Mouse (Mus musculus) lung, adult 18-20 months (tissue): ENCODE measurements at regions not wholly inside any gene's neighbourhood (a gene's known extent, or its start where the extent isn't known, plus 50 kb on each side); places are given as distances from the start of the nearest gene placed in this dataset.

Source experiments
- DNase-seq, 2 experiments: peaks; one replicate each; pipeline ENCODE4 v3.0.0; 2022; ENCODE audit warnings: mixed read lengths in 2 of 2

GRCm38 (mm10) chr12:71627421-71628339, 203.2 kb upstream of the Daam1 start:
- DNase-seq = no peak

DNA sequence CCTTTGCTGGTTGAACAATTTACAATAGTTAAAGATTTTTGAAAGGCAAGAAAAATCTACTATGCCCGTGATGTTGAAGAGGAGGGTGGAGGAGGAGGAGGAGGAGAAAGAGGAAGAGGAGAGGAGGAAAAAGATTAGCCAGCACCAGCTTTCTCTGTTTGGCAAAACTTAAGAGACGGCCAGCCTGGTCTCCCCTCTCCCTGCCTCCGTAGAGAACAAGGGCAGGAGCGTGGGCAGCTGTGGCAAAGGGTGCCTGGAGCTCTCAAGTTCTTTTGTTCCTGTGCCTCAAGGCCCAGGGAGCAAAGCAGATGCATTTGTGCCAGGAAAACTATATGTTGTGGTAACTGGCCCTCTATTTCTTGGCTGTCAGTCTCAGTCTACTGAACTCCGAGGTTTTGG, 202.5 kb upstream of the Daam1 start:
- no peak for DNase-seq

DNA sequence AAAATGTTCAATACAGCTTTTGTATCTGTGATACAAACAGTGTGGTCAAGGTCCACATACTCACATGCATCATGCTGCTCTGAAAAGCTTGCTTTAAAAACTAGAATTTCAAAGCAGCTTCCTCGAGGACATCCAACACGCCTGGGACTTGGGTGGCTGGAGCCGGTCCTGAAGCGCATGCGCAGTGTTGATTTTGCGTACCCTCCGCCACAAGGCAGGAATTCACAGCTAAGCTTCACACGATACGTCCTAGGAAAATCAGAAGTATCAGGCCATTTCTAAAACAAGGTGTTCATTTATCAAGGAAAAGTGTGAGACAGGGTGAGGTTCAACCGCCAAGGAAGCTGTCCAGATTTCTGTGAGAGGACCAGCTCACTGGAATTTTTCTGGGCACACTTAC, 202.1 kb upstream of the Daam1 start:
- DNase-seq = no peak

- no peak for DNase-seq
Observed at GRCm38 (mm10) chr12:71630386-71630785, 200.5 kb upstream of the Daam1 start.

GRCm38 (mm10) chr12:71636300-71636699, 194.6 kb upstream of the Daam1 start:
- no peak for DNase-seq

- DNase-seq = peak in 1 of 2 experiments; percentile 23
Observed at GRCm38 (mm10) chr12:71637248-71637647, 193.6 kb upstream of the Daam1 start.

- no peak for DNase-seq
Observed at GRCm38 (mm10) chr12:71638246-71638645, 192.6 kb upstream of the Daam1 start.

DNA sequence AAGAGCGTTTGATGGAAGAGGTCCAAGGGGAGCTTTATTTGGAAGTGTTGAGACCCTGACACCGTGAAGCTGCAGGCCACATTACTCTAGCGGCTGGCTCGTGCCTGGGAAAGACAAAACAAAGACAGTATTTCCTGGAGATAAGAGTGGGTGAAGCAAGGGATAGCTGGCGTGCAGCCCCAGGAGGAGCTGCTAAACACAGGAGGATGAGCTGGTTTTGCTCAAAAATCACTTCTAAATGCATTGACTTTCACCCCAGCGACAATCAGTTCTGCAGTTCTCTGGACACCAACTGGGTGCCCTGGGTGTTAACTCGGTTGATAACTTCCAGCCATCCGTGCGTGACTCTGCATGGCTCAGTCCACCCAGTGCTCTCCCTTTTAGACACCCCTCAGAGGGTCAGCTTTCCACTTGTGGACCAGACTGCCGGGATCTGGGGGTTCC, 190.8 kb upstream of the Daam1 start:
- peak; percentile 6 to 26 for DNase-seq

DNA sequence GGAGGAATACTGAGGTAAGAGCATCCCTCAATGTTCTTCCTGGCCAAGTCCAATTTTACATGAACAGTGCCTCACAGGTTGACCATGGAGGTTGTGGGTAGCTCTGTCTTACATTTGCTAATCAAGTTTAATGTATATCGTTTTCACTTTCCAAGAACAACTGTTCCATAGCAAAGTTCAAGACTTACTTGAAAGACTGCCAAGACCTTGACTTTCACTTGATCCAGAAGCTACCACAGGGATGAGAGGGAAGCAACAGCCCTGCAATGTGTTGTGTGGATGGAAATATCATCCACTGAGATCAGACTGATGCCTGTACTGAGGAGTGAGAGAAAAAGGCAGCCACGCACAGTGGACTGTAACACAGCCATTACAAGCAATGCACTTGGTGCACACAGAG, 189.4 kb upstream of the Daam1 start:
- no peak for DNase-seq

- DNase-seq = no peak
Observed at GRCm38 (mm10) chr12:71642797-71643337, 188.0 kb upstream of the Daam1 start.

DNA sequence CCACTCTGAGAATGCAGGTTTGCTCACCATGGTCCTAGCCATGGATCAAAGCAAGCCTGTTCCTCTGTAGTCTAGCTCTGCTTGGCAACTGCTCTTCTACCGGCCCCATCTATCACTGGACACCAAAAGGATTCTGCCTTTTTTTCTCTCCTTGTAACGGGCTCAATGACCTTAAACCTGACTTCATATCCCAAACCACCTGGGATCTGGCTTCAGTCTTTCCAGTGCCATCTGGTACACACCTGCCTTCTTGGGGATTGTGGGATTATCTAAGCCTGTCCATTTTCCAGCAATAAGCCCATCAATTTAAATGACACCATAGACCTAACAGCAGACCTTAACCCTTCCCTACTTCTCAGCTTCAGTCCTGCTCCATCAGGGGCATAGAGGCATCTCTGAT, 179.6 kb upstream of the Daam1 start:
- no peak for DNase-seq

DNA sequence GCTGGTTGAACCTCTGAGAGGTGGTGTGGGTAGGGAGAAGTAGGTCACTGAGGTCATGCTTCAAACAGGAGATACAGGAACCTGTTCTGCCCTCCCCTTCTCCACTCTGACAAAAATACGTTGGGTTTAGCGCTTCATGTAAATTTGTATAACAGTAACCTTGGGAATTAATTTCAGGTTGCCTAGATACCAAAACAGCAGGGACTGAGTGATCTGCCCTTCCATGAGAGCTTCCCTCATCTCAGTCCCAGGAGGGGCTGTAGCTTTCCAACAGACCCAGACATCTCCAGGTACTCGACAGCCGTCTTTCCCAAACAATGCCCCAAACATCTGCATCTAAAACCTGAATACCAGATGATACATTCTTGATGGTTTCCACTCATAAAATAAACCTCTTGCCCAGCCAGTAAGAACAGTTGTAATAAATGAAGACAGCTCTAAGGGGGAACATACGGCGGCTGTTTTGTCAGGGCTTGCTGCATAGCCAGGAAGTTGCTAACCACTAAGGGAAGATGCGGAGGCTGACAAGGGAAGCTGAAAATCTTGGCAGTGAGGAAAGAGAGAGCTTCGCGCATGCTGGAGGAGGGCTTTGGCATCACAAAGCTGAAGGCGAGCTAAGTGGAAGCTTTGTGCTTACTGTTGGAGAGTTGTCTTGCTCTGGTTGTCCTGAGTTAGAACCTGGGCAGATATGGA, 137.4 kb upstream of the Daam1 start:
- DNase-seq = no peak

GRCm38 (mm10) chr12:71701753-71702152, 129.1 kb upstream of the Daam1 start:
- no peak for DNase-seq

- no peak for DNase-seq
Observed at GRCm38 (mm10) chr12:71702181-71702580, 128.7 kb upstream of the Daam1 start.

DNA sequence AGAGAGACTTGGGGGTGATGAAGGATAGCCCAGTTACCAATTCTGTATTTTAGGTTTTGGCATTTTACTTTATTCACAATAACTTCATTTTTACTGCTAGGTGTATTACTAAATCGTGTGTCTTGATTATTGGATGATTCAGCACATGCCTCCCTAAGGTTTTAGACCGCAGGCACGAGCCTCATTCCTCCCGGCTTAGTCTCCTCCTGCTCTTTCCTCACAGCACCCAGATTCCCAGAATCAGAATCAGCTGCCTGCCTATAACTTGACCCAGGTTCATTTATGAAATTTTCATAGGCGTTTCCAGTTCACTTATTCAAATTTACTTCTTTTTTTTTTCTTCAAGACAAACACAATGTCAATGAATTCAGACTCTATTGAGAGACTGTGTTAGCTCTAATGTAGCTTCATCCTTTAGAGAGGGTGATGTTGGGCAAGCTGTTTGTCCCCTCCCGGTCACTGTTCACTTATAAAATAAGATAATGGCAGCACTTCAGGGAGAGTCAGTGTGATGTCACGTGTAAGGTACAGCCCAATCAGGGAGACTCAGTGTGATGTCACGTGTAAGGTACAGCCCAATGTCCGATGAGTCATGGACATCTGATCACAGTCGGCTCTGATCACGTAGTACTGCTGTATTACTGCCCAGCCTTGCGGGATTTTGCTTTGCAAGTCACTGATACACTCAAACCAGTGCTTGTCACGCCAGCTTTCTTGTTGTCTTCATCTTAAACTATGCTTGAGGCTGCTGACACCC, 127.6 kb upstream of the Daam1 start:
- no peak for DNase-seq

DNA sequence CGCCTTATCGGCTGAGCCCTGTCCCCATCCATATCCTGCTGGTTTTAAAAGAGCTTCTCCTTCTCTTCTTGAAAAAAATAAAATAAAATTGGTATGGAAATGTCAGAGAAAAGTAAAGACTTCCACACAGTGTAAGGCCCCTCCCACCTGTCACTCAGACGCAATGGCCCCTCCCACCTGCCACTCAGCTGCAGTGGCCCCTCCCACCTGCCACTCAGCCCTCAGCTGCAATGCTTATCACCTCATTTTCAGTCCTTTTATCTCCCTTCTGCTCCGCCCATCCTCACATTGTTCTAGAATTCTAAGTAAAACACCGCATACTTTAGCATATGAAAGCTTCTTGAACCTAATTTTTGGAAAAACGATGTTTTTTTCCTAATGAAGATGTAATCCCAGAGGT, 126.4 kb upstream of the Daam1 start:
- no peak for DNase-seq

DNA sequence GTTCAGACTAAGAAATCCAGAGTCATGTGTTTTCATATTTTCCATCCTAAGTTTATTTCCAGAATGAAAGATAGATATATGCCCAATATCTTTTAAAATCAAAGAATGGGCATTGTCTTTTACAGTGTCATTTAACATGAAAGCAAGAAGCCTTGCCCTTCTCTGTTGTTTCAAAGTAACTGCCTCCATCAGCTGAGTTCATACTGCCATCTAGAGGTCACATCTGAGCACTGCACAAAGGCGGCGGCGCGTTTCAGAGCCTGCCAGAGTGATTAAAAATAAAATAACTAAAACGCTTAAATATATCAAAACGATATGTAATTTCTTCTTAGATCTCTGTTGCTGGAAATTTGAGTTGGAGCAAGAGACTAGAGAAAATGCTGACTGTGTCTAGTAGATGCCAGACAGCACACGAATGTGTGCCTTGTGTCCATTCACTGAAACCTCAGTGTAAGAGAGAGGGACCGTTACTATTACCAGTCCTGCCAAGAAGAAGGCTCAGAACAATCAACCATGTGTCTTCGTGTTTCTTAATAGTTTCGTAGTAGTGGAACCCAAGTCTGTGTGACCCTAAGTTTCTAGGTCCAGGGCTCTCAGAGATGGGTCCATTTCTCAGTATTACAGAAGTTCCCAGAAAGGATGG, 123.0 kb upstream of the Daam1 start:
- peak; percentile 16 to 37 for DNase-seq

- no peak for DNase-seq
Observed at GRCm38 (mm10) chr12:71714606-71715005, 116.3 kb upstream of the Daam1 start.

DNA sequence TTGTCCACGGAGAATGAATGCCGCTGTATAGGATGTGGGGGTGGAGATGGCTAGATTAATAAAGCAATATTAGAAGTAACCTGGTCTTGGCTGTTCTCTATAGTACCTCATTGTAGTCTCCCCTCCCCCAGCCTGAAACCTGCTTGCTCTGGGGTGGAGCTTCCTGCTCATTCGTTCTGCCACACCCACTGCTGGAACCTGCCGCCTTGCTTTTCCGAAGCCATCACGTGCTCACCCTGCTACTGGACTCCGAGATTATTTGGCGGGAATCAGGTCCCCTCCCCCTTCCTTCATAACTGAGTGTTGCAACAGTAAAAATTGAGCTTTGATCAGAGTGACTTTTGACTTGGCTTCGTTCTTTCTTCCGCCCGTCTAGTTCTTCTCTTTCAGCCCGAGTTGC, 112.5 kb upstream of the Daam1 start:
- DNase-seq = peak; percentile 12 to 24

- DNase-seq = no peak
Observed at GRCm38 (mm10) chr12:71718911-71719310, 112.0 kb upstream of the Daam1 start.

DNA sequence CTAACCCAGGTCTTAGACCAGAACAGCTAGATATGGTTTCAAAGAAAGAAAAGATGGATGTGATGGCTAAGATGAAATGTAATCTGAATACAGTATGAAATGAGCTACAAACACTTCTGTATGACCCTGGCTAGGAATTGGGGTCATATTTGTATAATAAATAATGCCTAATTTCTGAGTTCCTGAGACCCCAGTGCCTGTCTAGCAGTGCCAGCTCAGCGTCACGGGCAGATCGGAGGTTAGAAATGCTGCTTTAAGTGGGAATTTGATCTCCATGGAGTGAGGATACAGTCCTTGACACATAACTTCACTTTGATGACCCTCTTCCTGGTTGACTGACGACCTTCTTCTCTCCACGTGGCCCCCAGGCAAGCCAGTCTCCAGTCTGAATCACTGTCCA, 105.7 kb upstream of the Daam1 start:
- DNase-seq = no peak

DNA sequence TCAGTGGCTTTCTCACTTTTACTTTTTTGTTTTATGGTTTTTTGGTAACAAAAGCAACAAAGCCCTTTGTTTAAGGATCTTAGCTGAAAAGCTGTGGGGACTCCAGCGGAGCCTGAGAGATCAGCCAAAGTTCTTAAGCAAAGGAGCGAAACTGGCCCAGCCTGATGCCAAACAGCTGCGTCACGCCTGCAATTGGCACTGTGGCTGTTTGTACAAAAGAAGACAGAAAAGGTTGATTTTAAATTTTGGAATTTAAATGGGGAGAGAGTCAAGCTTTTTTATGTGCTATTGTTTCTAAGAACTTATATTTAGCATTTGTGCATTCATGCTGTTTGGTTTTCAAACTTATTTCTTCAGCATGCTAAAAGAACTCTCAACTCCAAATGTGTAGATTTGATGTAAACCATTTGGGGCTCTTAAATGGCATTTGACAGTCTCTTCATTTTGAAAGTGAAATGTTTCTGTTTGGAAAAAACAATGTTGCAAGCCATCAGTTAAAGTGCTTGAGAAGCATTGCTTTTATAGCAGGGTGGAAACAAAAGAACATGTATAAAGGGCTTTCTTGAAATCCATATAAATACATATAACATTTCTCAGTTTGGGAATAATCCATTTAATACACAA, 105.1 kb upstream of the Daam1 start:
- DNase-seq = peak; percentile 32 to 49
